Mouse (Mus musculus) neutrophil, adult 83 days (primary cell): ENCODE data around the gene Fah. TPM values are rescaled to one million over a fixed set of nuclear protein-coding genes. Genes with fewer than 3 reads are reported as not detected.

ENCODE experiments used
- total RNA-seq, 2 experiments: library from RNA; stranded (reverse); gene quantifications; one replicate each; pipeline ENCODE4 v1.2.4; 2023

Gene Fah
- 1 to 10 TPM; 2.4 to 3.6 TPM for total RNA-seq

GRCm38 (mm10) chr7:84606293-84606749, at the start of gene Fah:
Gene Fah (minus strand): TSS chr7:84606722.

Other genes with a start within 250 kb of the Fah start
- not detected for gene Arnt2, start 196.5 kb downstream of the Fah start, total RNA-seq
- not detected for gene Gm2115, start 77.8 kb downstream of the Fah start, total RNA-seq
- 10 to 100 TPM; 71.8 to 79.6 TPM for gene Zfand6, start 83.2 kb upstream of the Fah start, total RNA-seq
- gene Olfr291, start 246.8 kb upstream of the Fah start, total RNA-seq, result not detected